In genomic region chr2:128972301-128972700, GRCm38 (mm10) we compare ENCODE assay signal across 22 mouse cellular contexts.
"Had no signal": no experiment of that assay in that cellular context is flagged by ENCODE, and none has a peak within 500 bp of the region (broad histone marks: within the 10 kb centered on the region; RNA-seq: fewer than 3 reads in every experiment).

No protein-coding gene starts in this region.

- H3K27ac ChIP-seq: heart, embryonic 10.5 days; hindbrain, embryonic 13.5 days; hindbrain, embryonic 15.5 days; hindbrain, postnatal 0 days; limb, embryonic 13.5 days; limb, embryonic 15.5 days; liver, embryonic 12.5 days; liver, embryonic 14.5 days had no signal

- H3K9me3 ChIP-seq: heart, embryonic 10.5 days; heart, embryonic 12.5 days; hindbrain, embryonic 13.5 days; hindbrain, embryonic 15.5 days; limb, embryonic 13.5 days; limb, embryonic 15.5 days; liver, embryonic 12.5 days had no signal

- DNase-seq: gastrocnemius, postnatal 10 days; gastrocnemius, postnatal 36 days; heart, adult 11 months; heart, postnatal 10 days; heart, postnatal 36 days; kidney, adult 11 months; kidney, adult 8-10 months; kidney, postnatal 10 days; kidney, postnatal 25 days; layer of hippocampus, adult 9-11 months; layer of hippocampus, postnatal 36 days; left cerebral cortex, postnatal 4 days had no signal

- H3K4me2 ChIP-seq: heart, embryonic 12.5 days; hindbrain, embryonic 13.5 days; hindbrain, embryonic 15.5 days; limb, embryonic 13.5 days; limb, embryonic 15.5 days; liver, embryonic 12.5 days had no signal

- ATAC-seq: hindbrain, postnatal 0 days; intestine, embryonic 16.5 days; liver, embryonic 12.5 days had no signal

- H3K4me3 ChIP-seq: heart, embryonic 10.5 days; heart, embryonic 12.5 days; hindbrain, embryonic 13.5 days; hindbrain, embryonic 15.5 days; limb, embryonic 13.5 days; limb, embryonic 15.5 days; liver, embryonic 12.5 days had no signal

- H3K27me3 ChIP-seq: heart, embryonic 12.5 days; hindbrain, embryonic 13.5 days; hindbrain, embryonic 15.5 days; limb, embryonic 13.5 days; limb, embryonic 15.5 days; liver, embryonic 12.5 days had no signal

- H3K36me3 ChIP-seq: heart, embryonic 10.5 days; heart, embryonic 12.5 days; hindbrain, embryonic 13.5 days; hindbrain, embryonic 15.5 days; limb, embryonic 13.5 days; limb, embryonic 15.5 days; liver, embryonic 12.5 days had no signal

- H3K9ac ChIP-seq: heart, embryonic 12.5 days; hindbrain, embryonic 13.5 days; hindbrain, embryonic 15.5 days; limb, embryonic 13.5 days; limb, embryonic 15.5 days; liver, embryonic 12.5 days; liver, embryonic 14.5 days had no signal

- H3K4me1 ChIP-seq: heart, embryonic 10.5 days; limb, embryonic 13.5 days; limb, embryonic 15.5 days had no signal
